Mouse (Mus musculus): ENCODE measurements at regions not wholly inside any gene's neighbourhood (a gene's known extent, or its start where the extent isn't known, plus 50 kb on each side); places are given as distances from the start of the nearest gene placed in this dataset.

DNA sequence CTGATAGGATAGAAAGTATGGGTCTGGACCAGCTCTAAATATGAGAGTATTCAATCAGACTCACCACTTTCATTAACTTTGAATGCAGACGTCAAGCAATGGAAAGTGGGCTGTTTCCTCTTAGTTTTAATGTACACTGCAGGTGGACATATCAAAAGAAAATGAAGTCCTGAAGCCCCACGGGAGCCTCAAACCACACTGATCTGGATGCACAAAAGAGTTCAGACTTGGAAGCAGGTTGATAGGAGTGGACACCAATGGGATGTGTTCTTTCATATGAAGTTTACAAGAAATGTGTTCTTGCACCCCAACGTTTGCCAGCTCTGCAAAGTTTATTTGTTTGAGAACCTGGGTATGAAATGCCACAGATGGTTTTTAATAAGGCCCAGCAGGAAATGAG lies 141.0 kb downstream of the Spata18 start:
- TF ChIP-seq CTCF (IDR thresholded peaks at IDR 0.05; ENCODE audit: low read depth) (no peak), EP300 (IDR thresholded peaks at IDR 0.05; ENCODE audit: low read depth) (no peak)
